Mouse (Mus musculus) cerebellum, adult 2 months (tissue): ENCODE results near the gene Brk1. TPM values are rescaled to one million over a fixed set of nuclear protein-coding genes. Genes with fewer than 3 reads are reported as not detected.
A peak's percentile ranks its signal among the peaks of the same experiment; 100 is the strongest.

Experiments used
- DNase-seq, 2 experiments: peaks; one replicate each; pipeline ENCODE4 v3.0.0; 2021
- H3K27ac ChIP-seq: fragments of 200-500 bp; 2 replicates; pipeline ENCODE4 v1.5.1; 2012; ENCODE audit warnings: low read length, control low read depth, inconsistent platforms; ENCODE audit not compliant: insufficient read depth
- H3K27me3 ChIP-seq: fragments of 200-500 bp; 2 replicates; pipeline ENCODE4 v1.6.1; 2012; ENCODE audit warnings: inconsistent platforms, mild to moderate bottlenecking, low read length, moderate library complexity; ENCODE audit not compliant: control insufficient read depth, insufficient read depth
- H3K4me1 ChIP-seq: fragments of 200-500 bp; 2 replicates; pipeline ENCODE4 v1.6.1; 2011; ENCODE audit warnings: low read length; ENCODE audit not compliant: control insufficient read depth, insufficient read depth
- H3K4me3 ChIP-seq: fragments of 200-500 bp; replicated peaks from 2 replicates; pipeline ENCODE3; 2011; ENCODE audit warnings: mild to moderate bottlenecking, low read depth, low read length, control low read depth; ENCODE audit not compliant: insufficient read depth
- CTCF ChIP-seq: fragments of 200-500 bp; IDR thresholded peaks from 2 replicates; pipeline ENCODE4 v1.5.1; 2011; ENCODE audit warnings: low read depth, mild to moderate bottlenecking, control low read depth, low read length, moderate library complexity, borderline replicate concordance; ENCODE audit not compliant: insufficient read depth
- POLR2A ChIP-seq: fragments of 200-500 bp; IDR thresholded peaks from 2 replicates; pipeline ENCODE4 v1.6.1; 2011; ENCODE audit warnings: low read length, control low read depth, borderline replicate concordance; ENCODE audit not compliant: insufficient read depth
- WGBS: fragments of 180-500 bp; shearing (Covaris S2); methylation state at CpG from one replicate; pipeline ENCODE4 v1.1.7; 2018; 5-methylcytosine and 5-hydroxymethylcytosine counted together
- polyA plus RNA-seq: library from polyadenylated mRNA; depleted of rRNA; stranded (reverse); fragments of >200 nt; gene quantifications from 2 replicates; pipeline ENCODE4 v1.2.3, GENCODE M21; 2012; rRNA removed

Brk1 gene
- 224 and 238 TPM in 2 replicates for polyA plus RNA-seq

DNA sequence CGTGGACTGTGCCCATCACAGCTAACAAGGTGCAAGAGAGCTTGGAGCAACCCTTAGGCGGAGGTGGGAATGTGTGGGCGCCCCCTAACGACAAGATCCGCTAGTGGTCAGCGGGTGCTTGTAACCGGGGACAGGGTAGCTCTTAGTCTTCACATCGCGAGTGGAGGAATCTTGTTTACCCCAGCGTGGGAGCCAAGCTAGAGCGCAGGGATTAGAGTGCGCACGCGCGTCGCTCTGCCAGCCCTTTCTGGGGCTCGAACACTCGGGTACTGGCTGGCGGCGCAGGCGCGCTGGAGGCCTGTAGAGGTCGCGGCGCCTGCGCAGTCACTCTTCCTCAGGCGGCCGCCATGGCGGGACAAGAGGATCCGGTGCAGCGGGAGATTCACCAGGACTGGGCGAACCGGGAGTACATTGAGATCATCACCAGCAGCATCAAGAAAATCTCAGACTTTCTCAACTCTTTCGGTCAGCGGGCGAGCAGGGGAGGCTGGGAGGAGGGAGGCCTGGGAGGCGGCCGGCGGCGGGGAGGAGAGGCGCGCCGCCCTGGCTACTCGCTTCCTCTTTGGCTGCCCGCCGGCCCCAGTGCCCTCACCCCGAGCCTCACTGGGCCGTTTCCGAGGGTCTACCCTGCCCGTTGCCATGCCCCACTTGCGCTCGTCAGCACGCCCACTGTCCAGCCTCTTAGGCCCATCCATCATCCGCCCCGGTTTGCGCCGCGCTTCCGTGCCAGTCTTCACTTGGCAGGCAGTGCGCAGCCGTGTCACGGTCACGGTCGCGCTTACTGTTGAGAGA lies at the start of gene Brk1:
Gene Brk1 (plus strand): TSS at position 341 of the 792 bp plus-strand sequence.
- peak within 1 kb of the TSS; percentile 61 for H3K27ac ChIP-seq
- WGBS: under 1% methylated on average over 62 of the region's 65 CpGs
- peaks cover 2% of the 10 kb centered on the region for H3K4me1 ChIP-seq

DNA sequence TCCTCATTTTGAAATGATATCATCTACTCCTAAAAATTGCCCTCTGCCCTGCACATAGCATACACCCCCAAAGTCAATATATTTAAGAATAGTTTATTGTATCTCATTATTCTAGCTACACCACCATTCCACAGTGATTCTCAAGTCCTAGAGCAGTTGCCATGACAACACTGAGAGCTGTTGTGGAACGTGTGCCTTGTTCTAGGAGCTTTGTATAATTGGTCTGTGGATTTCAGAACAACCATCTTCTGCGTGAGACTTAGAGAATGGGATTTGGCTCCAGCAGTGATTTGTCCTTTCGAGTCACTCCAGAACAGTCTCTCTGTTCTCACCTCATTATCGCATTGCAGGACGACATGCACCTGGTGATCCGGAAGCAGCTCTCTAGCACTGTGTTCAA lies 44.8 kb upstream of the Brk1 start:
- no peaks in the 10 kb centered on the region for H3K27me3 ChIP-seq
- WGBS: 70% methylated on average over 6 of the region's 6 CpGs
- TF ChIP-seq POLR2A (no peak), CTCF (no peak)
- DNase-seq: no peak
- H3K4me1 ChIP-seq: no peaks in the 10 kb centered on the region
- no peak overlapping the region for H3K4me3 ChIP-seq
- H3K27ac ChIP-seq: no peak overlapping the region

More for the DNA sequence above, at the start of gene Brk1:
- H3K4me3 ChIP-seq: peak within 1 kb of the TSS; percentile 79
- DNase-seq: peak; percentile 92 to 93
- TF ChIP-seq CTCF (peak; percentile 57; the same call in 1 of the 2 replicates), POLR2A (peak; percentile 78)
- H3K27me3 ChIP-seq: no peaks in the 10 kb centered on the region

DNA sequence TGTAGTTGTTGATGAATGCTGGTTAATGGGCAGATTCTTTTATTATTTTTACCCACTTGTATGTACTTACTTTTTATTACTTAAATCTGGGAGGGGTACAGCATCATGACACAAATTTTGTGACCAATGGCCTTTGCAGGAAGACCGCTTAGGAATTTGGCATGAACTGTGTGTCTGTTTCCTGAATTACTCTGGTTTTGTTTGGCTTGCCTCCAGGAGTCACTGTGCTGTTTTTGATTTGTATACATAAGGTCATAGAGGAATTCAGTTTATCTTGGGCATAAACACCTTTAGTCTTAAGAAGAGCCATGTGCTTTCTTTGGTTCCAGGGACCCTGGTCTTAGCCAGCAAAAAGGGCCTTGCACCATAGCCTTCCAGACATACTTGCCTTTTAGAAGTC lies 40.0 kb upstream of the Brk1 start:
- Histone ChIP-seq H3K4me3 (no peak overlapping the region), H3K27me3 (no peaks in the 10 kb centered on the region), H3K27ac (no peak overlapping the region), H3K4me1 (no peaks in the 10 kb centered on the region)
- TF ChIP-seq CTCF (no peak), POLR2A (no peak)
- no peak for DNase-seq
- 94% methylated on average over 1 of the region's 1 CpGs for WGBS

DNA sequence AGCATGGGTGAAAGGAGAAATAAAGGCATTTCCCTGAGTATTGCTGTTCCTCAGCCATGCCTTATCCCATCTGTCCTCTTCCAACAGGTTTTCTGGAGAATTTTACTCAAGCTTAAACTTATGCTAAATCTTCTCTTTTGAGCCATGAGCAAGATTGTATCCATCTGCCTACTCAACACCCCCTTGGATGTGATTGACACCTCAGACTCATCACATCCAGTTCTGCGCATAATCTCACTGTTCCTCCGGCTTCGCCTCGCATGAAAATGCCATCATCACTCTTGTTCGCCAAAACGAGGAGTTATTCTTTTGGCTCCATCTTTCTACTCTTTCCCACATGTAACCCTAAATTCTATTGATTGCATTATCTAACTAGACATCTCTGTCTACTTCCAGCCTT lies 28.5 kb upstream of the Brk1 start:
- 95% methylated on average over 6 of the region's 6 CpGs for WGBS
- TF ChIP-seq CTCF (no peak), POLR2A (no peak)
- H3K27me3 ChIP-seq: no peaks in the 10 kb centered on the region
- no peak overlapping the region for H3K27ac ChIP-seq
- no peak for DNase-seq
- no peaks in the 10 kb centered on the region for H3K4me1 ChIP-seq
- H3K4me3 ChIP-seq: no peak overlapping the region

DNA sequence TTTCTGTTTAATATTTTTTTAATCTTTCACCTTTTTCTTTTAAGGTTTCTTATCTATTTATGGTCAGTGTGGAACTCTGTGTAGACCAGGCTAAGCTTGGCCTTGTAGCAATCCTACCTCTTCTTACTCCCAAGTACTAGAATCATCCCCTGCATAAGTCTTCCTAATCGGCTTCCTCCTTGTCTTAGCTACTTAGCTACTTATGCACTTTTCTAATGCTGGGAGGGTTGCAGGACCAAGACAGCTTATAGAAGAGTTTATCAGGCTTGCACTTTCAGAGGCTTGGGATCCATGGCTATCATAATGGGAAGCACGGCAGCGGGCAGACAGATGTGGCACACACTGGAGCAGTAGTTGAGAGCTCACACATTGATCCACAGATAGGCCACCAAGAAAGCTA lies 25.3 kb upstream of the Brk1 start:
- no peak for TF ChIP-seq POLR2A
- TF ChIP-seq CTCF: no peak
- WGBS: 94% methylated on average over 3 of the region's 3 CpGs
- Histone ChIP-seq H3K27ac (no peak overlapping the region), H3K4me1 (no peaks in the 10 kb centered on the region), H3K27me3 (no peaks in the 10 kb centered on the region), H3K4me3 (no peak overlapping the region)
- DNase-seq: no peak

DNA sequence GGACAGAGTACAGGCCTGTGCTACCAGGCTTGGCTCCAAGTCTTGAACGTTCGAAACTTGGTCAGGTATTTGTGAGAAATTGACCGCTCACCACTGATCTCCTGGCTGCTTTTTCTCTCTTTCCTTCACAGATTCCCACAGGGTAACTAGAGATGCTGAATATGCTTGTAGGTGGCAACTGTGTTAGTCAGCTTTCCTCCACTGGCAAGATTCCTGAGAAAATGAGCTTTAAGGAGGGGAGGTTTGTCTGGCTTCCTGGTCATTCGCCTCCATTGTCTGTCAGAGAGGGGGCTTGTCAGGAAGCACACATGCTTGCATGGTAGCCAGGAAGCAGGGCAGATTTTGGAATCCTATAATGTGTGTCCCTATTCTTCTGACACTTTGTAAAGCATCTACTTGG lies 21.5 kb upstream of the Brk1 start:
- WGBS: 88% methylated on average over 4 of the region's 4 CpGs
- Histone ChIP-seq H3K4me3 (no peak overlapping the region), H3K27me3 (no peaks in the 10 kb centered on the region), H3K27ac (no peak overlapping the region), H3K4me1 (no peaks in the 10 kb centered on the region)
- DNase-seq: no peak
- no peak for TF ChIP-seq POLR2A
- TF ChIP-seq CTCF: no peak

DNA sequence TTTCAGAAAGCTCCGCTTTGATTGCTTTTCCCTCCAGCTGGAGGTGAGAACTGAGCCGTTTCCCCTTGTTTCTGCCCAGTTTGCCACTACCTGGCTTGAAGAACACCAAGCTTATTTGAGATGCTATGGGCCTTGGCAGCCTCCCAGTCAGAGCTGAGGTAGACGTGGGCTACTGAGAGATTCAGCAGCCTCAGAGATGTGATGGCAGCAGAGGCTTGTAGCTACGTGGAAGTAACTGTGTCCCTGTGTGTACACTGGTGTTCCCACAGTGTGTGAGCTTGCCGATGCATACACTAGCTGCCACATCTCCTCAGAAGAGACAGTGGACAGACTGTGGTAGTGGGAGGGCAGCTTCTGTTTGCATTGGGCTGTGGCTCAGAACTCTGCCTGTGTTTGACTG lies 19.5 kb upstream of the Brk1 start:
- Histone ChIP-seq H3K4me1 (no peaks in the 10 kb centered on the region), H3K27me3 (no peaks in the 10 kb centered on the region), H3K27ac (no peak overlapping the region), H3K4me3 (no peak overlapping the region)
- TF ChIP-seq POLR2A: no peak
- TF ChIP-seq CTCF: no peak
- DNase-seq: no peak
- WGBS: 85% methylated on average over 5 of the region's 5 CpGs
